Mouse (Mus musculus) central nervous system, embryonic 18 days (tissue): ENCODE results near the gene Vangl1. TPM values are rescaled to one million over a fixed set of nuclear protein-coding genes. Genes with fewer than 3 reads are reported as not detected.

Experiments used
- polyA plus RNA-seq: library from polyadenylated mRNA; depleted of rRNA; stranded (reverse); fragments of >200 nt; gene quantifications from 2 replicates; pipeline ENCODE4 v1.2.3, GENCODE M21; 2012; rRNA removed

Vangl1 gene
- 8.0 and 10.1 TPM in 2 replicates for polyA plus RNA-seq

DNA sequence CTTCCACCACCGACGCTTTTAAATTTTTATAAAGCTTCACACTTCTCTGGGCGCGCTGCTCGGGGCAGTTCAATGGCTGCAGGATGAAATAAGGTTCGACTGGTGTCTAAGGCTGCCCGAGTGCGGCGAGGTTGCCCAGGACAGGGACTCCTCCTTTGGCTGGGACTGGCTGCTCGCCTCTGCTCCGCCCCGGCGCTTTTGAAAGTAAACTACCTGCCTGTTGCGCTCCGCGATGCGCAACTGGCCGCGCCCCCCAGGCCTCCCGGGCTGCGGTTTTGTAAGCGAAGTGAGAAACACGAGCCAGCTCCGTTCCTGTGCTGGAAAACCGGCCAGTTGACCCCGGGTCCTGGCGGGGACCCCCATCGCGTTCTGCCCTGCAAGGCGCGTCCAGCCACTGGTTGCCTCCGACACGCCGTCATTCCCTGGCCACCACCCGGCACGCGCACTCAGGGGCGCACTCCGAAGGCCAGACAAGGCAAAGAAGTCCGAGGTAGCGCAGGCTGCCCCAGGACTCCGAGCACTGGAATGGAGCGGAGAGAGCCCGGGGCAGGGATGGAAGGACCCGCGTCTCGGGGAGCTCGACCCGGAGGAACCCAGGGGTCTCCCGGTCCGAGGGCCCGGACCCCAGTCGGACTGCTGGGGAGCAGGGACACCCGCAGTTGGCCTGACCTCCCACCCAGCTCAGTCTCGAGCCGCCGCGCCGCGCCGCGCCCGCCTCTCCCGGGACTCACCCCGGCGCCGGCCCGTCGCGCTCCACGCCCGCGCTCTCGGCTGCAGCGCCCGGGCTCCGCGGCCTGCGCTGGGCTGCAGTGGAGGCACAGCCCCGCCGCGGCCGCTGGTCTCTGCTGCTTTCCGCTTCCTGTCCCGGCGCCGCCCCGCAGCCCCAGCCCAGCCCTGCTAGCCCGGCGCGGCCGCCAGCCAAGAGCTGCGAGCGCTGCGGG, at the start of gene Vangl1:
Vangl1 (minus strand) TSS at position 913 of the 941 bp plus-strand sequence.

Other genes starting within 250 kb of the Vangl1 start
- gene Nhlh2, start 194.6 kb downstream of the Vangl1 start, polyA plus RNA-seq, result 9.5 and 14.5 TPM in 2 replicates
- gene Casq2, start 118.3 kb downstream of the Vangl1 start, polyA plus RNA-seq, result 1.7 and 20.5 TPM in 2 replicates